12 mouse cellular contexts compared by ENCODE assay signal in the genomic region with DNA sequence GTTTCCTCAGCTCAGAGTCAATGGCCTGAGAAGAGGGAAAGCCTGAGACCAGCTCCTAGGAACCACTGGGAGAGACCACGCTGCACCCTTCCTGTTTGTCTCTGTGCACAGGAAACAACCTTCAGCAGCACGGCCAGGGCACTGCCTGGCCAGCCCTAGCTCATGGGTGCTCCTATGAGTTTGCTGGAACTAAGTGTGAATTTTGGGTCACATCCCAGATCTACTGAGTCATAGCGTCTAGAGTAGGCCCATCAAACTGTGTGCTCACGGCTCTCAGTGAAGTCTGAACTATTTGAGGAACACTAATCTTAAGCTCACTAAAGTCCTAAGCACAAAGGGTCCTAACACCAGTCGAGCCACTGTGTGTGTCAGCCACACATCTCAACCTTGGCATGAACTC. TPM values are rescaled to one million over a fixed set of nuclear protein-coding genes. Genes with fewer than 3 reads are reported as not detected.
A peak's percentile ranks its signal among the peaks of the same experiment; 100 is the strongest.
DNase-seq lines count a peak whose midpoint lies in the region; ATAC-seq and TF ChIP-seq lines count a peak whose summit lies in the region.
"Had no signal": no experiment of that assay in that cellular context is flagged by ENCODE, and none has a peak within 500 bp of the region (broad histone marks: within the 10 kb centered on the region; RNA-seq: fewer than 3 reads in every experiment).

No protein-coding gene starts in this region.

- no peak overlapping the region for H3K9ac ChIP-seq in lung, embryonic 16.5 days (ENCODE audit: low read length)
- H3K9ac ChIP-seq in heart, embryonic 15.5 days: no peak overlapping the region
- H3K9ac ChIP-seq in neural tube, embryonic 15.5 days (replicated peaks): no peak overlapping the region
- H3K9ac ChIP-seq in forebrain, embryonic 12.5 days: no peak overlapping the region

- WGBS in lung, embryonic 16.5 days: 40% methylated on average over 5 of the region's 5 CpGs
- 17% methylated on average over 5 of the region's 5 CpGs for WGBS in lung, adult 2 months
- WGBS in heart, embryonic 15.5 days: 26% methylated on average over 5 of the region's 5 CpGs
- 84% methylated on average over 5 of the region's 5 CpGs for WGBS in neural tube, embryonic 15.5 days
- WGBS in forebrain, embryonic 12.5 days: 86% methylated on average over 5 of the region's 5 CpGs

- no peaks in the 10 kb centered on the region for H3K36me3 ChIP-seq in lung, embryonic 16.5 days (ENCODE audit: control insufficient read depth, insufficient read depth, low read length)
- no peaks in the 10 kb centered on the region for H3K36me3 ChIP-seq in heart, embryonic 15.5 days
- H3K36me3 ChIP-seq in neural tube, embryonic 15.5 days: no peaks in the 10 kb centered on the region
- H3K36me3 ChIP-seq in forebrain, embryonic 12.5 days (replicated peaks): no peaks in the 10 kb centered on the region

- no peak for DNase-seq in lung, adult 2 months
- peak; percentile 77 for DNase-seq in adrenal gland, adult 2 months
- DNase-seq in kidney, adult 9 months: no peak
- DNase-seq: cerebellum, adult 9-11 months; kidney, adult 2 months; layer of hippocampus, postnatal 36 days; liver; thymus, postnatal 4 days had no signal

- H3K4me2 ChIP-seq in lung, embryonic 16.5 days (ENCODE audit: low read depth, low read length): no peak overlapping the region
- no peak overlapping the region for H3K4me2 ChIP-seq in heart, embryonic 15.5 days
- no peak overlapping the region for H3K4me2 ChIP-seq in neural tube, embryonic 15.5 days
- H3K4me2 ChIP-seq in forebrain, embryonic 12.5 days: no peak overlapping the region

- peak overlapping the region; percentile 20; the same call in 1 of the 2 replicates for H3K27ac ChIP-seq in lung, embryonic 16.5 days (ENCODE audit: low read length)
- peak overlapping the region; percentile 73 for H3K27ac ChIP-seq in heart, embryonic 15.5 days
- peak overlapping the region; percentile 14; the same call in 1 of the 2 replicates for H3K27ac ChIP-seq in neural tube, embryonic 15.5 days (replicated peaks)
- no peak overlapping the region for H3K27ac ChIP-seq in forebrain, embryonic 12.5 days

- H3K4me3 ChIP-seq in lung, embryonic 16.5 days (ENCODE audit: low read length): no peak overlapping the region
- no peak overlapping the region for H3K4me3 ChIP-seq in lung, adult 2 months (replicated peaks; ENCODE audit: extremely low read depth, low read depth, low read length)
- H3K4me3 ChIP-seq in heart, embryonic 15.5 days: no peak overlapping the region
- H3K4me3 ChIP-seq in neural tube, embryonic 15.5 days (replicated peaks): no peak overlapping the region
- no peak overlapping the region for H3K4me3 ChIP-seq in forebrain, embryonic 12.5 days (replicated peaks)

- peaks cover 23% of the 10 kb centered on the region for H3K4me1 ChIP-seq in lung, embryonic 16.5 days (replicated peaks; ENCODE audit: control insufficient read depth, insufficient read depth, low read length)
- H3K4me1 ChIP-seq in lung, adult 2 months (ENCODE audit: control insufficient read depth, insufficient read depth, low read length): peaks cover 18% of the 10 kb centered on the region
- H3K4me1 ChIP-seq in heart, embryonic 15.5 days (replicated peaks): peaks cover 75% of the 10 kb centered on the region
- peaks cover 49% of the 10 kb centered on the region for H3K4me1 ChIP-seq in neural tube, embryonic 15.5 days
- peaks cover 35% of the 10 kb centered on the region for H3K4me1 ChIP-seq in forebrain, embryonic 12.5 days

- ATAC-seq in lung, embryonic 16.5 days (ENCODE audit: low read depth): peak; percentile 58; the same call in 1 of the 2 replicates
- ATAC-seq in heart, embryonic 15.5 days (replicated peaks; ENCODE audit: insufficient number of reproducible peaks, insufficient read depth, low FRiP score, low read depth): peak; percentile 33; the same call in 1 of the 2 replicates
- ATAC-seq in neural tube, embryonic 15.5 days (ENCODE audit: low FRiP score): no peak
- ATAC-seq in forebrain, embryonic 12.5 days (ENCODE audit: low FRiP score): no peak

- no peak for TF ChIP-seq POLR2A in lung, adult 2 months (IDR thresholded peaks at IDR 0.05; ENCODE audit: borderline replicate concordance, extremely low read depth, low read depth, low read length)

- no peaks in the 10 kb centered on the region for H3K9me3 ChIP-seq in lung, embryonic 16.5 days (ENCODE audit: control insufficient read depth, low read length)
- no peaks in the 10 kb centered on the region for H3K9me3 ChIP-seq in heart, embryonic 15.5 days (replicated peaks)
- H3K9me3 ChIP-seq in neural tube, embryonic 15.5 days (replicated peaks): no peaks in the 10 kb centered on the region
- no peaks in the 10 kb centered on the region for H3K9me3 ChIP-seq in forebrain, embryonic 12.5 days

- H3K27me3 ChIP-seq in lung, embryonic 16.5 days (ENCODE audit: control insufficient read depth, insufficient read depth, low read depth, low read length): no peaks in the 10 kb centered on the region
- H3K27me3 ChIP-seq in heart, embryonic 15.5 days: no peaks in the 10 kb centered on the region
- H3K27me3 ChIP-seq in neural tube, embryonic 15.5 days (replicated peaks): no peaks in the 10 kb centered on the region
- H3K27me3 ChIP-seq in forebrain, embryonic 12.5 days: no peaks in the 10 kb centered on the region

- TF ChIP-seq CTCF in lung, adult 2 months (IDR thresholded peaks at IDR 0.05; ENCODE audit: insufficient read depth, low read length): no peak

RNA-seq across cellular contexts. Expression of a gene that starts 10.9 kb away (rescaled TPM):
- 35.8 TPM in 2 replicates for polyA plus RNA-seq in lung, embryonic 16.5 days (2015; fragmentation: Nextera tagmentation; extraction: Ambion mirVana)
- polyA plus RNA-seq in lung, adult 2 months (2012; rRNA removed): 76.0 and 98.5 TPM in 2 replicates
- total RNA-seq in adrenal gland, adult 2 months (2021): 10 to 100 TPM; 24.0 to 48.3 TPM
- 32.5 and 35.7 TPM in 2 replicates for polyA plus RNA-seq in adrenal gland, adult 2 months (2012; rRNA removed)
- polyA plus RNA-seq in heart, embryonic 15.5 days (2015; fragmentation: Nextera tagmentation; extraction: Ambion mirVana): 59.1 and 77.0 TPM in 2 replicates
- polyA plus RNA-seq in neural tube, embryonic 15.5 days (2015; fragmentation: Nextera tagmentation; extraction: Ambion mirVana): 12.0 and 18.0 TPM in 2 replicates
- polyA plus RNA-seq in forebrain, embryonic 12.5 days (2016; fragmentation: Nextera tagmentation; extraction: Ambion mirVana): 17.4 and 18.1 TPM in 2 replicates

Comparison
In these comparisons a context has a peak if more than half of its experiments do, and no peak if none do; other contexts are left out.
1. ATAC-seq: peak in lung, embryonic 16.5 days (single experiment) and heart, embryonic 15.5 days (single experiment); none in neural tube, embryonic 15.5 days (single experiment) and forebrain, embryonic 12.5 days (single experiment).